Mouse (Mus musculus) brown adipose tissue, adult 24 weeks (tissue): ENCODE data around the gene Arl5c. TPM values are rescaled to one million over a fixed set of nuclear protein-coding genes. Genes with fewer than 3 reads are reported as not detected.

Experiments used
- H3K27ac ChIP-seq: fragments of 200-500 bp; replicated peaks from 2 replicates; pipeline ENCODE4 v1.5.1; 2012; ENCODE audit warnings: low read depth, mild to moderate bottlenecking, low read length
- H3K4me1 ChIP-seq: fragments of 200-500 bp; 2 replicates; pipeline ENCODE4 v1.6.1; 2012; ENCODE audit warnings: low read length, mixed read lengths; ENCODE audit not compliant: control insufficient read depth, insufficient read depth, insufficient read length
- H3K4me3 ChIP-seq: fragments of 200-500 bp; 2 replicates; pipeline ENCODE4 v1.5.1; 2012; ENCODE audit warnings: low read depth, mild to moderate bottlenecking, low read length, moderate library complexity; ENCODE audit not compliant: insufficient read depth
- polyA plus RNA-seq: library from polyadenylated mRNA; stranded (reverse); fragments of >200 nt; gene quantifications from 2 replicates; pipeline ENCODE4 v1.2.4, GENCODE M21; 2012; ENCODE audit not compliant: missing spikeins, insufficient read depth, insufficient read length

Arl5c gene
- polyA plus RNA-seq, 1 experiment: 0.87 TPM

- Histone ChIP-seq H3K4me3 (no peak overlapping the region), H3K27ac (no peak overlapping the region), H3K4me1 (no peaks in the 10 kb centered on the region)
These were observed 23.5 kb downstream of the Arl5c start for GRCm38 (mm10) chr11:97972434-97972833.

- no peaks in the 10 kb centered on the region for H3K4me1 ChIP-seq
- no peak overlapping the region for H3K4me3 ChIP-seq
- H3K27ac ChIP-seq: no peak overlapping the region
These were observed 24.7 kb downstream of the Arl5c start for GRCm38 (mm10) chr11:97971232-97971631.

GRCm38 (mm10) chr11:97970771-97971170 is 25.2 kb downstream of the Arl5c start:
- Histone ChIP-seq H3K4me3 (no peak overlapping the region), H3K4me1 (no peaks in the 10 kb centered on the region), H3K27ac (no peak overlapping the region)

GRCm38 (mm10) chr11:97968385-97968784 is 27.6 kb downstream of the Arl5c start:
- Histone ChIP-seq H3K4me3 (no peak overlapping the region), H3K4me1 (no peaks in the 10 kb centered on the region), H3K27ac (no peak overlapping the region)

DNA sequence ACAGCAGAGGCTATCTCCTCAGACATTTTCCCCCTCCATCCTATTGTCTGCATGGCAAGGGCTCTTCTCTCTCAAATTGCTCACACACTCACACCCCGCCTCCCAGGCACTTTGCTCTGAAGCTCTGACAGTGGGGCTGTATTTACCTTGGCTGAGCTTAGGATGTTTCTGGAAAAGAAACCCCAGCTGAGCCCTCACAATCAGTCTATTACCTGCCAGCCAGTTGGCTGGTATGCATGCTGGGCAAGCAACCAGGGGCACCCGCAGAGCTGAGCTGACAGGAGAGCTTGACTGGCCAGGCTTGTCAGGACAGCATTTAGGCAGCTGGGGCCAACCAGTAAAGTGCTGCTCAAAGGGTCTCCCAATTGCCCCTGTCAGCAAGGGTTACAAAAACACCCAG is 28.9 kb downstream of the Arl5c start:
- no peaks in the 10 kb centered on the region for H3K4me1 ChIP-seq
- no peak overlapping the region for H3K4me3 ChIP-seq
- no peak overlapping the region for H3K27ac ChIP-seq

GRCm38 (mm10) chr11:97960907-97961306 is 35.1 kb downstream of the Arl5c start:
- H3K4me3 ChIP-seq: no peak overlapping the region
- no peaks in the 10 kb centered on the region for H3K4me1 ChIP-seq
- no peak overlapping the region for H3K27ac ChIP-seq

- H3K4me3 ChIP-seq: no peak overlapping the region
- H3K4me1 ChIP-seq: no peaks in the 10 kb centered on the region
- no peak overlapping the region for H3K27ac ChIP-seq
These were observed 36.7 kb downstream of the Arl5c start for GRCm38 (mm10) chr11:97959300-97959680.

- Histone ChIP-seq H3K4me1 (no peaks in the 10 kb centered on the region), H3K4me3 (no peak overlapping the region), H3K27ac (no peak overlapping the region)
These were observed 37.2 kb downstream of the Arl5c start for GRCm38 (mm10) chr11:97958641-97959299.

DNA sequence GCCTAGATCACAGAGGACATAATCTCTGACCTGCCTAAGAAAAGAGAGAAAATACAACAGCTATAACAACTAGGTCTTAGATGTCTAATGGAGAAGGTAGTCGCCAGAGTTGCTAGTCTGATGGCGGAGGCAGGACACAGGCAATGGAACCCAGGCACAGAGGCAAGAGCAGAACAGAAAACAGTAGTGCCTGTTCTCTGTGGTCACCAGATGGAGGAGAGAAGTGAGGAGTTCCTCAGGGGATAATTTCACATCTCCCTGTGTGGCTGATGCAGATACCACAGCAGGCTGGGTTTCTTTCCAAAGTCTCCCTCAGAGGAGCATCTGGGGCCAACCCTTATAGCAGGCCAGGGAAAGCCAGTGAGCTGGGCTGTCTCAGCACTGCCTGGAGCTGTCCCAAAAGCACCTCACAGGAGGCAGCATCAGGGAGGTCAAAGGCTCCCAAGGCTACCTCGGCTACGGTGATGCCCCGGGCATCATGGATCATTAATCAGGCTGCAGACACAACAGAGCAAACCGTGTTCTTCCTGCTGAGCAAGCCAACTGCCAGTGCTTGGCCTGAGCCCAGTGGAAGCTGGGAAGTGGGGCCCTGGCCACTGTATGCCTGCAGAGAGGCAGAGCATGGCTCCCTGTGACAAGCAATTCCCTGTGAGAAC is 38.9 kb downstream of the Arl5c start:
- H3K4me1 ChIP-seq: no peaks in the 10 kb centered on the region
- no peak overlapping the region for H3K27ac ChIP-seq
- no peak overlapping the region for H3K4me3 ChIP-seq

DNA sequence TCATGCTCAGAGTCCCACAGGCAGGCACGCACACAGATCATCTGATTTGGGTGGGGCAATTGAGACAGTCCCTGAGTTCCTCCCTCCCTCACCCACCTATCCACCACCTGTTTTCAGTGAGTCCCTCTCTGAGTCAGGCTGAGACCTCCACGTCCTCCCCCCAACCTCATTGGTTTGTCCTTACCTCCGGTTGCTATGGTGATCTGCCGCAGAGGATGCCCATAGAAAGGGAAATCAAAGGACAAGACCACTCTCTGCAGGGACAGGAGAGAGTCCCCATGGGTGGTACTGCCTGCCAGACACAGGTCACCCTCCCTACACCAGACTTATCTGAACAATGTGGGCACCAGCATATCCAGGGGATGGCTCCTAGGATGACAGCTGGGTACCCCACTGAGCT is 40.1 kb downstream of the Arl5c start:
- no peak overlapping the region for H3K27ac ChIP-seq
- H3K4me3 ChIP-seq: no peak overlapping the region
- no peaks in the 10 kb centered on the region for H3K4me1 ChIP-seq

- Histone ChIP-seq H3K27ac (no peak overlapping the region), H3K4me1 (no peaks in the 10 kb centered on the region), H3K4me3 (no peak overlapping the region)
These were observed 40.7 kb downstream of the Arl5c start for GRCm38 (mm10) chr11:97955146-97955902.

DNA sequence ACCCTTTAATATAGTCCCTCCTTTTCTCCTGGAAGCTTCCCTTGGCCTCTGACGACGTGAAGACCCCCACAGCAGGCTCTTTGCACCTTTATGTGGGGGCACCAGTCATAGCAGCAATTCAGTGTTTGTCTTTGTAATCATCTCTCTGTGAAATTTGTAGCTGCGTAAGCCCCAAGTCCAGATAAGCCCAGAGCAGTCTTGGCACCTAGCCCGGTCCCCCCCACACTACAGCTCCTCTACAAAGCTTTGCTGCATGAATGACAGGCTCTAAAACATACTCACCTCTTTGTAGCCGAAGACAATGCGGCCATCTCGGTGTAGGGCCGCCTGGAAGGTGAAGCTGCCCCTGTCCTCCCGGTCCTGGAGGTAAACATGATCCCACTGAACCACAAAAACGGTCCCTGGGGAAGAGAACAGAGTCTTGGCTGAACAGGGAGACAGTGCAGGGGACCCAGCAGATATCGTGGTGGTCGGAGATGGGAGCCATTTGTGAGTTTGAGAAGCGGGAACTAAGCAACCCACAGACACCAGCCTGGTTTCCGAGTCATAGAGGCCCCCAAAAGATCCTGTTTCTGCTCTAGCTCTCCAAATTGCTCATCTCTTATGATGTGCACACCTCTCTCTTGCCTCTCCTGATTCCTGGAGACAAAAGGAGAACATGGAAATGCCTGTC is 41.4 kb downstream of the Arl5c start:
- Histone ChIP-seq H3K4me3 (no peak overlapping the region), H3K27ac (no peak overlapping the region), H3K4me1 (no peaks in the 10 kb centered on the region)

DNA sequence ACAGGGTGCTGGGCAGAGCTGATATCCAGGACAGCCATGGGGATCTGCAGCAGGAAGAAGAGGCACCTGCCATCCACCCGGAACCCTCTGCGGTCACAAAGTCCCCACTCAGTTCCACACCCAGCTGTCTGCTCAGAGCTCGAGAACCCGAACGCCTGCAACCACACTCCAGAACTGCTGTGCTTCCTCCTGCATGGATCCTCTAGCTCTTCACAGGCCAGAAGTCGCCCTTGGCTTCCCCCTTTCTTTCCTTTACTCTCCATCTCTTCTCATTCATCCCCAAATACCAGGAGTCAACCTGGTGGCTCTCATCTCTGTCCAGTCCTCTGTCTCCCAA is 42.1 kb downstream of the Arl5c start:
- H3K4me1 ChIP-seq: no peaks in the 10 kb centered on the region
- no peak overlapping the region for H3K27ac ChIP-seq
- H3K4me3 ChIP-seq: no peak overlapping the region

- no peak overlapping the region for H3K4me3 ChIP-seq
- no peak overlapping the region for H3K27ac ChIP-seq
- no peaks in the 10 kb centered on the region for H3K4me1 ChIP-seq
These were observed 42.6 kb downstream of the Arl5c start for GRCm38 (mm10) chr11:97953179-97953938.
